Mouse (Mus musculus) midbrain, embryonic 14.5 days (tissue): Measurements from ENCODE around the gene Synpo2l. TPM values are rescaled to one million over a fixed set of nuclear protein-coding genes. Genes with fewer than 3 reads are reported as not detected.

ENCODE experiments used
- ATAC-seq: fragments of 200-750 bp; cut with Nextera tagmentation; 2 replicates; pipeline ENCODE4 v1.8.0; 2017; ENCODE audit warnings: moderate number of reproducible peaks, moderate library complexity; ENCODE audit not compliant: low FRiP score, low TSS enrichment
- DNase-seq: peaks from one replicate; pipeline ENCODE4 v3.0.0-alpha.2; 2015
- H3K27ac ChIP-seq: fragments of 300-500 bp; sonication (generic); replicated peaks from 2 replicates; pipeline ENCODE4 v1.5.1; 2014; ENCODE audit warnings: mild to moderate bottlenecking, low read depth, low read length, moderate library complexity
- H3K27me3 ChIP-seq: fragments of 300-500 bp; sonication (generic); 2 replicates; pipeline ENCODE4 v1.6.1; 2014; ENCODE audit warnings: low read length, control low read depth, mixed read lengths; ENCODE audit not compliant: control insufficient read depth, insufficient read depth
- H3K36me3 ChIP-seq: fragments of 300-500 bp; sonication (generic); 2 replicates; pipeline ENCODE4 v1.6.1; 2014; ENCODE audit warnings: low read length, control low read depth; ENCODE audit not compliant: control insufficient read depth, insufficient read depth
- H3K4me1 ChIP-seq: fragments of 300-500 bp; sonication (generic); 2 replicates; pipeline ENCODE4 v1.6.1; 2014; ENCODE audit warnings: mild to moderate bottlenecking, antibody characterized with exemption, low read length, control low read depth; ENCODE audit not compliant: control insufficient read depth, insufficient read depth
- H3K4me2 ChIP-seq: fragments of 300-500 bp; sonication (generic); 2 replicates; pipeline ENCODE4 v1.6.1; 2014; ENCODE audit warnings: mild to moderate bottlenecking, low read length, moderate library complexity
- H3K4me3 ChIP-seq: fragments of 300-500 bp; sonication (generic); replicated peaks from 2 replicates; pipeline ENCODE4 v1.5.1; 2014; ENCODE audit warnings: low read depth, low read length
- H3K9ac ChIP-seq: fragments of 300-500 bp; sonication (generic); replicated peaks from 2 replicates; pipeline ENCODE4 v1.6.1; 2014; ENCODE audit warnings: mild to moderate bottlenecking, low read length, moderate library complexity
- H3K9me3 ChIP-seq: fragments of 300-500 bp; sonication (generic); 2 replicates; pipeline ENCODE4 v1.6.1; 2016; ENCODE audit warnings: low read length, control low read depth, mixed read lengths; ENCODE audit not compliant: control insufficient read depth
- WGBS: fragments of 180-500 bp; shearing (Covaris S2); extraction: QIAGEN DNeasy Blood & Tissue Kit; methylation state at CpG from one replicate; pipeline ENCODE4 v1.1.7; 2014; 5-methylcytosine and 5-hydroxymethylcytosine counted together
- polyA plus RNA-seq: library from polyadenylated mRNA; unstranded; fragments of >200 nt; fragmentation: Nextera tagmentation; extraction: Ambion mirVana; gene quantifications from 2 replicates; pipeline ENCODE4 v1.2.1, GENCODE M21; 2014

Synpo2l gene
- polyA plus RNA-seq, 1 experiment from 2014 or later = 0.09 TPM

GRCm38 (mm10) chr14:20689009-20689408 is 20.9 kb upstream of the Synpo2l start:
- H3K27ac ChIP-seq = no peak overlapping the region
- DNase-seq (no peak), ATAC-seq (no peak)
- no peaks in the 10 kb centered on the region for H3K9me3 ChIP-seq
- no peaks in the 10 kb centered on the region for H3K27me3 ChIP-seq
- WGBS = 96% methylated on average over 2 of the region's 2 CpGs
- no peak overlapping the region for H3K4me3 ChIP-seq
- H3K9ac ChIP-seq = no peak overlapping the region
- no peaks in the 10 kb centered on the region for H3K4me1 ChIP-seq
- H3K36me3 ChIP-seq = peaks cover 99% of the 10 kb centered on the region
- no peak overlapping the region for H3K4me2 ChIP-seq

- no peaks in the 10 kb centered on the region for H3K27me3 ChIP-seq
- no peaks in the 10 kb centered on the region for H3K4me1 ChIP-seq
- H3K9ac ChIP-seq = no peak overlapping the region
- H3K4me2 ChIP-seq = no peak overlapping the region
- no peak for ATAC-seq
- 93% methylated on average over 3 of the region's 3 CpGs for WGBS
- H3K36me3 ChIP-seq = peaks cover 99% of the 10 kb centered on the region
- no peaks in the 10 kb centered on the region for H3K9me3 ChIP-seq
- H3K27ac ChIP-seq = no peak overlapping the region
- no peak overlapping the region for H3K4me3 ChIP-seq
- no peak for DNase-seq
Observed at GRCm38 (mm10) chr14:20686576-20686975, 18.4 kb upstream of the Synpo2l start.

- no peak for ATAC-seq
- H3K27me3 ChIP-seq = no peaks in the 10 kb centered on the region
- WGBS = 81% methylated on average over 3 of the region's 3 CpGs
- no peaks in the 10 kb centered on the region for H3K4me1 ChIP-seq
- H3K27ac ChIP-seq = no peak overlapping the region
- H3K4me2 ChIP-seq = no peak overlapping the region
- no peaks in the 10 kb centered on the region for H3K9me3 ChIP-seq
- peaks cover 99% of the 10 kb centered on the region for H3K36me3 ChIP-seq
- H3K4me3 ChIP-seq = no peak overlapping the region
- DNase-seq = no peak
- H3K9ac ChIP-seq = no peak overlapping the region
Observed at GRCm38 (mm10) chr14:20682498-20682897, 14.3 kb upstream of the Synpo2l start.

- H3K36me3 ChIP-seq = peaks cover 96% of the 10 kb centered on the region
- 89% methylated on average over 2 of the region's 2 CpGs for WGBS
- no peaks in the 10 kb centered on the region for H3K4me1 ChIP-seq
- no peaks in the 10 kb centered on the region for H3K27me3 ChIP-seq
- no peaks in the 10 kb centered on the region for H3K9me3 ChIP-seq
- H3K27ac ChIP-seq = no peak overlapping the region
- no peak for DNase-seq
- ATAC-seq = no peak
- no peak overlapping the region for H3K4me2 ChIP-seq
- no peak overlapping the region for H3K9ac ChIP-seq
- no peak overlapping the region for H3K4me3 ChIP-seq
Observed at GRCm38 (mm10) chr14:20681742-20682141, 13.6 kb upstream of the Synpo2l start.

- 91% methylated on average over 4 of the region's 4 CpGs for WGBS
- Histone ChIP-seq H3K4me2 (no peak overlapping the region), H3K9ac (no peak overlapping the region), H3K27me3 (no peaks in the 10 kb centered on the region), H3K9me3 (no peaks in the 10 kb centered on the region), H3K4me1 (peaks cover 16% of the 10 kb centered on the region), H3K27ac (no peak overlapping the region), H3K36me3 (peaks cover 67% of the 10 kb centered on the region), H3K4me3 (no peak overlapping the region)
- no peak for ATAC-seq
- no peak for DNase-seq
Observed at GRCm38 (mm10) chr14:20677906-20678305, 9.8 kb upstream of the Synpo2l start.

GRCm38 (mm10) chr14:20674064-20674833 is 6.1 kb upstream of the Synpo2l start, which contains the start of gene Sec24c:
TSS of gene Sec24c (plus strand) at chr14:20674308.
- Histone ChIP-seq H3K4me3 (peak within 1 kb of the TSS; percentile 89), H3K9me3 (no peaks in the 10 kb centered on the region), H3K4me2 (peak within 1 kb of the TSS; percentile 76), H3K4me1 (peaks cover 16% of the 10 kb centered on the region), H3K36me3 (peaks cover 31% of the 10 kb centered on the region), H3K27ac (peak within 1 kb of the TSS; percentile 82), H3K9ac (peak within 1 kb of the TSS; percentile 74), H3K27me3 (no peaks in the 10 kb centered on the region)
- DNase-seq = peak; percentile 100
- peak; percentile 98 for ATAC-seq
- under 1% methylated on average over 43 of the region's 43 CpGs for WGBS

GRCm38 (mm10) chr14:20673735-20674063 is 5.5 kb upstream of the Synpo2l start:
- DNase-seq (no peak), ATAC-seq (peak; percentile 79)
- Histone ChIP-seq H3K36me3 (peaks cover 26% of the 10 kb centered on the region), H3K4me3 (peak overlapping the region; percentile 89), H3K4me1 (peaks cover 16% of the 10 kb centered on the region), H3K27ac (peak overlapping the region; percentile 52; the same call in 1 of the 2 replicates), H3K9me3 (no peaks in the 10 kb centered on the region), H3K9ac (no peak overlapping the region; the same call in 1 of the 2 replicates), H3K4me2 (peak overlapping the region; percentile 71), H3K27me3 (no peaks in the 10 kb centered on the region)
- 12% methylated on average over 13 of the region's 13 CpGs for WGBS

- Histone ChIP-seq H3K36me3 (peaks cover 19% of the 10 kb centered on the region), H3K4me1 (peaks cover 16% of the 10 kb centered on the region), H3K27me3 (no peaks in the 10 kb centered on the region), H3K4me2 (peak overlapping the region; percentile 71; the same call in 1 of the 2 replicates), H3K9me3 (no peaks in the 10 kb centered on the region), H3K27ac (no peak overlapping the region), H3K9ac (no peak overlapping the region), H3K4me3 (no peak overlapping the region)
- ATAC-seq (no peak), DNase-seq (peak; percentile 51)
- WGBS = 88% methylated on average over 2 of the region's 2 CpGs
Observed at GRCm38 (mm10) chr14:20672990-20673389, 4.8 kb upstream of the Synpo2l start.

- Histone ChIP-seq H3K9me3 (no peaks in the 10 kb centered on the region), H3K27me3 (peaks cover 12% of the 10 kb centered on the region; the same call in 1 of the 2 replicates)
- 67% methylated on average over 1 of the region's 1 CpGs for WGBS
Observed at GRCm38 (mm10) chr14:20667469-20667868, 685 bp downstream of the Synpo2l start.

More at GRCm38 (mm10) chr14:20667469-20667868, 685 bp downstream of the Synpo2l start:
- no peak overlapping the region for H3K4me2 ChIP-seq
- H3K9ac ChIP-seq = no peak overlapping the region
- peaks cover under 1% of the 10 kb centered on the region; the same call in 1 of the 2 replicates for H3K4me1 ChIP-seq
- no peaks in the 10 kb centered on the region for H3K36me3 ChIP-seq
- no peak overlapping the region for H3K27ac ChIP-seq
- no peak for ATAC-seq
- DNase-seq = no peak
- no peak overlapping the region for H3K4me3 ChIP-seq
